Mouse (Mus musculus) retina, postnatal 1 day (tissue): ENCODE results near the gene Baiap2.

Experiments
- DNase-seq: peaks from one replicate; pipeline ENCODE4 v3.0.0-alpha.2; 2012

Gene Baiap2

GRCm38 (mm10) chr11:119920668-119921067 lies 21.9 kb upstream of the Baiap2 start:
- DNase-seq, result no peak

GRCm38 (mm10) chr11:119925176-119925575 lies 17.4 kb upstream of the Baiap2 start:
- no peak for DNase-seq

GRCm38 (mm10) chr11:119926762-119927161 lies 15.8 kb upstream of the Baiap2 start:
- DNase-seq, result no peak

- no peak for DNase-seq
Observed at GRCm38 (mm10) chr11:119928023-119928681, 14.4 kb upstream of the Baiap2 start.

- DNase-seq, result no peak
Observed at GRCm38 (mm10) chr11:119929603-119930265, 12.8 kb upstream of the Baiap2 start.

GRCm38 (mm10) chr11:119931809-119932208 lies 10.8 kb upstream of the Baiap2 start:
- no peak for DNase-seq

GRCm38 (mm10) chr11:119933142-119933541 lies 9.4 kb upstream of the Baiap2 start:
- DNase-seq, result no peak

- no peak for DNase-seq
Observed at GRCm38 (mm10) chr11:119933819-119934583, 8.6 kb upstream of the Baiap2 start.

GRCm38 (mm10) chr11:119934773-119935172 lies 7.8 kb upstream of the Baiap2 start:
- no peak for DNase-seq

- peak; percentile 79 for DNase-seq
Observed at GRCm38 (mm10) chr11:119935457-119935856, 7.1 kb upstream of the Baiap2 start.

- DNase-seq, result no peak
Observed at GRCm38 (mm10) chr11:119936456-119936855, 6.1 kb upstream of the Baiap2 start.

GRCm38 (mm10) chr11:119937216-119937615 lies 5.3 kb upstream of the Baiap2 start:
- DNase-seq, result no peak

- no peak for DNase-seq
Observed at GRCm38 (mm10) chr11:119937772-119938502, 4.6 kb upstream of the Baiap2 start.

GRCm38 (mm10) chr11:119939073-119939710 lies 3.4 kb upstream of the Baiap2 start:
- DNase-seq, result no peak

- no peak for DNase-seq
Observed at GRCm38 (mm10) chr11:119939711-119940106, 2.9 kb upstream of the Baiap2 start.

GRCm38 (mm10) chr11:119940142-119940541 lies 2.4 kb upstream of the Baiap2 start:
- DNase-seq, result no peak

- DNase-seq, result no peak
Observed at GRCm38 (mm10) chr11:119941794-119942193, 769 bp upstream of the Baiap2 start.

- DNase-seq, result no peak
Observed at GRCm38 (mm10) chr11:119942201-119942726, 299 bp upstream of the Baiap2 start.

- no peak for DNase-seq
Observed at GRCm38 (mm10) chr11:119943428-119943988, 945 bp downstream of the Baiap2 start.

- DNase-seq, result no peak
Observed at GRCm38 (mm10) chr11:119945343-119945742, 2.8 kb downstream of the Baiap2 start.

- no peak for DNase-seq
Observed at GRCm38 (mm10) chr11:119947426-119947825, 4.9 kb downstream of the Baiap2 start.

- no peak for DNase-seq
Observed at GRCm38 (mm10) chr11:119947897-119948296, 5.3 kb downstream of the Baiap2 start.
